Mouse (Mus musculus) liver, embryonic 14.5 days (tissue): Measurements from ENCODE around the gene Socs3. TPM values are rescaled to one million over a fixed set of nuclear protein-coding genes. Genes with fewer than 3 reads are reported as not detected.

Source experiments
- ATAC-seq: fragments of 200-750 bp; cut with Nextera tagmentation; 2 replicates; pipeline ENCODE4 v1.8.0; 2017; ENCODE audit warnings: moderate number of reproducible peaks, mild to moderate bottlenecking, moderate library complexity; ENCODE audit not compliant: insufficient read depth
- DNase-seq, 3 experiments: peaks; one replicate each; pipeline ENCODE4 v3.0.0-alpha.2; 2012 to 2013; ENCODE audit warnings: low read depth in 3 of 3, low spot score in 3 of 3
- H3K27ac ChIP-seq: fragments of 300-500 bp; sonication (generic); 2 replicates; pipeline ENCODE4 v1.5.1; 2014; ENCODE audit warnings: moderate library complexity, mild to moderate bottlenecking, control low read depth, inconsistent platforms
- H3K27me3 ChIP-seq: fragments of 300-500 bp; sonication (generic); 2 replicates; pipeline ENCODE4 v1.6.1; 2014; ENCODE audit warnings: mild to moderate bottlenecking, low read length, moderate library complexity; ENCODE audit not compliant: control insufficient read depth, insufficient read depth
- H3K36me3 ChIP-seq: fragments of 300-500 bp; sonication (generic); replicated peaks from 2 replicates; pipeline ENCODE4 v1.6.1; 2014; ENCODE audit warnings: low read depth; ENCODE audit not compliant: control insufficient read depth, insufficient read depth
- H3K4me1 ChIP-seq, 2 experiments: fragments of 200-500 bp in 1 of 2; fragments of 300-500 bp in 1 of 2; sonication (generic) in 1 of 2; replicated peaks; 2 replicates each; pipeline ENCODE4 v1.6.1; 2012 to 2014; ENCODE audit warnings: antibody characterized with exemption in 1 of 2, inconsistent platforms in 1 of 2, low read length in 1 of 2; ENCODE audit not compliant: control insufficient read depth in 2 of 2, insufficient read depth in 2 of 2
- H3K4me2 ChIP-seq: fragments of 300-500 bp; sonication (generic); 2 replicates; pipeline ENCODE4 v1.6.1; 2014; ENCODE audit warnings: low read depth, mild to moderate bottlenecking, control low read depth, moderate library complexity
- H3K4me3 ChIP-seq, 2 experiments: fragments of 200-500 bp in 1 of 2; fragments of 300-500 bp in 1 of 2; sonication (generic) in 1 of 2; 2 replicates each; pipeline ENCODE4 v1.5.1; 2012 to 2014; ENCODE audit warnings: low read depth in 2 of 2, low read length in 2 of 2, mild to moderate bottlenecking in 2 of 2, control low read depth in 1 of 2, inconsistent platforms in 1 of 2, moderate library complexity in 1 of 2; ENCODE audit not compliant: insufficient read depth in 1 of 2
- H3K9ac ChIP-seq: fragments of 300-500 bp; sonication (generic); replicated peaks from 2 replicates; pipeline ENCODE4 v1.6.1; 2014; ENCODE audit warnings: mild to moderate bottlenecking, control low read depth, moderate library complexity
- H3K9me3 ChIP-seq: fragments of 300-500 bp; sonication (generic); 2 replicates; pipeline ENCODE4 v1.6.1; 2016; ENCODE audit warnings: low read length, mixed read lengths; ENCODE audit not compliant: control insufficient read depth
- CTCF ChIP-seq: IDR thresholded peaks from 2 replicates; pipeline ENCODE4 v1.5.1; 2016; ENCODE audit warnings: antibody characterized with exemption, low read depth, control low read depth
- EP300 ChIP-seq: IDR thresholded peaks from 2 replicates; pipeline ENCODE4 v1.6.1; 2016; ENCODE audit warnings: antibody characterized with exemption, low read depth
- WGBS: fragments of 180-500 bp; shearing (Covaris S2); extraction: QIAGEN DNeasy Blood & Tissue Kit; methylation state at CpG from one replicate; pipeline ENCODE4 v1.1.7; 2014; ENCODE audit not compliant: insufficient replicate concordance; 5-methylcytosine and 5-hydroxymethylcytosine counted together
- polyA plus RNA-seq, 2 experiments: library from polyadenylated mRNA; depleted of rRNA in 1 of 2; stranded (reverse) in 1 of 2; unstranded in 1 of 2; fragments of >200 nt; fragmentation: Nextera tagmentation in 1 of 2; extraction: Ambion mirVana in 1 of 2; gene quantifications; 2 replicates each; pipeline versions ENCODE4 v1.2.1 to v1.2.3; 2012 to 2014

The Socs3 gene
- polyA plus RNA-seq, 2 experiments, result 2.7 to 7.0 TPM

- peak overlapping the region; percentile 70 to 73 for H3K4me3 ChIP-seq
- H3K4me2 ChIP-seq, result peak overlapping the region; percentile 74
- peaks cover 40% of the 10 kb centered on the region for H3K27me3 ChIP-seq
- H3K27ac ChIP-seq, result peak overlapping the region; percentile 67
- under 1% methylated on average over 33 of the region's 34 CpGs for WGBS
- H3K36me3 ChIP-seq, result peaks cover 9% of the 10 kb centered on the region
- peak; percentile 49 for TF ChIP-seq CTCF
- TF ChIP-seq EP300, result no peak
- no peak for DNase-seq
- H3K9me3 ChIP-seq, result no peaks in the 10 kb centered on the region
- H3K9ac ChIP-seq, result peak overlapping the region; percentile 76
- peak; percentile 51 for ATAC-seq
- peaks cover 3 to 29% of the 10 kb centered on the region in 2 experiments; a peak in 3 of 4 replicates for H3K4me1 ChIP-seq
These were observed 1.1 kb downstream of the Socs3 start for GRCm38 (mm10) chr11:117968716-117969099.

GRCm38 (mm10) chr11:117968016-117968671, 1.7 kb downstream of the Socs3 start:
- ATAC-seq (no peak), DNase-seq (no peak)
- WGBS, result 1% methylated on average over 62 of the region's 64 CpGs
- H3K9me3 ChIP-seq, result no peaks in the 10 kb centered on the region
- no peak overlapping the region for H3K27ac ChIP-seq
- H3K4me1 ChIP-seq, result peaks cover 3 to 32% of the 10 kb centered on the region in 2 experiments; a peak in 3 of 4 replicates
- H3K4me3 ChIP-seq, result peak overlapping the region; percentile 70 to 73
- H3K4me2 ChIP-seq, result peak overlapping the region; percentile 74
- peaks cover 9% of the 10 kb centered on the region for H3K36me3 ChIP-seq
- peak overlapping the region; percentile 76 for H3K9ac ChIP-seq
- no peak for TF ChIP-seq EP300
- no peak for TF ChIP-seq CTCF
- H3K27me3 ChIP-seq, result peaks cover 41% of the 10 kb centered on the region

GRCm38 (mm10) chr11:117967249-117968015, 2.4 kb downstream of the Socs3 start:
- H3K27me3 ChIP-seq, result peaks cover 41% of the 10 kb centered on the region
- TF ChIP-seq EP300 (no peak), CTCF (no peak)
- peak overlapping the region; percentile 74 for H3K4me2 ChIP-seq
- H3K9me3 ChIP-seq, result no peaks in the 10 kb centered on the region
- H3K4me3 ChIP-seq, result peak overlapping the region; percentile 70 to 73
- peak overlapping the region; percentile 76; the same call in 1 of the 2 replicates for H3K9ac ChIP-seq
- H3K36me3 ChIP-seq, result peaks cover 9% of the 10 kb centered on the region
- DNase-seq (no peak), ATAC-seq (no peak)
- whole genome bisulfite sequencing, result 28% methylated on average over 34 of the region's 34 CpGs
- H3K27ac ChIP-seq, result no peak overlapping the region
- peaks cover 3 to 39% of the 10 kb centered on the region in 2 experiments; a peak in 3 of 4 replicates for H3K4me1 ChIP-seq

- no peak overlapping the region for H3K9ac ChIP-seq
- DNase-seq (no peak), ATAC-seq (no peak)
- peaks cover 3 to 44% of the 10 kb centered on the region in 2 experiments; a peak in 3 of 4 replicates for H3K4me1 ChIP-seq
- H3K9me3 ChIP-seq, result no peaks in the 10 kb centered on the region
- H3K27me3 ChIP-seq, result peaks cover 41% of the 10 kb centered on the region
- peaks cover 9% of the 10 kb centered on the region for H3K36me3 ChIP-seq
- no peak for TF ChIP-seq CTCF
- TF ChIP-seq EP300, result no peak
- 72% methylated on average over 7 of the region's 7 CpGs for WGBS
- H3K4me2 ChIP-seq, result peak overlapping the region; percentile 74; the same call in 1 of the 2 replicates
- no peak overlapping the region for H3K27ac ChIP-seq
- H3K4me3 ChIP-seq, result no peak overlapping the region
These were observed 3.2 kb downstream of the Socs3 start for GRCm38 (mm10) chr11:117966506-117967100.
